Mouse (Mus musculus): ENCODE results near the gene Zfp719. TPM values are rescaled to one million over a fixed set of nuclear protein-coding genes. Genes with fewer than 3 reads are reported as not detected.

The Zfp719 gene
- 14.5 and 19.4 TPM in 2 replicates for polyA plus RNA-seq (2014; fragmentation: Nextera tagmentation; extraction: Ambion mirVana)

GRCm38 (mm10) chr7:43579440-43580171 lies at the start of gene Zfp719:
Gene Zfp719 (plus strand): TSS chr7:43579610.
- peak; percentile 97 for DNase-seq
- no peaks in the 10 kb centered on the region for H3K27me3 ChIP-seq (ENCODE audit: control insufficient read depth, insufficient read depth, low read length)
- no peaks in the 10 kb centered on the region for H3K9me3 ChIP-seq (ENCODE audit: control insufficient read depth, low read length)
- peak within 1 kb of the TSS; percentile 88 for H3K27ac ChIP-seq (replicated peaks; ENCODE audit: low read depth, low read length)
- H3K4me3 ChIP-seq (replicated peaks; ENCODE audit: low read depth, low read length), result peak within 1 kb of the TSS; percentile 55
- H3K4me2 ChIP-seq (ENCODE audit: low read length), result peak within 1 kb of the TSS; percentile 82
- peak; percentile 96 for ATAC-seq (ENCODE audit: low FRiP score, low TSS enrichment)
- WGBS, result under 1% methylated on average over 37 of the region's 37 CpGs
- H3K9ac ChIP-seq (replicated peaks; ENCODE audit: low read length), result peak within 1 kb of the TSS; percentile 80
- peaks cover 21% of the 10 kb centered on the region for H3K36me3 ChIP-seq (ENCODE audit: control insufficient read depth, insufficient read depth, low read length)
- peaks cover 21% of the 10 kb centered on the region for H3K4me1 ChIP-seq (ENCODE audit: control insufficient read depth, insufficient read depth, low read length)

- H3K27ac ChIP-seq (replicated peaks; ENCODE audit: low read depth, low read length), result no peak overlapping the region
- H3K4me2 ChIP-seq (ENCODE audit: low read length), result no peak overlapping the region
- H3K4me3 ChIP-seq (replicated peaks; ENCODE audit: low read depth, low read length), result no peak overlapping the region
- ATAC-seq (ENCODE audit: low FRiP score, low TSS enrichment) (no peak), DNase-seq (no peak)
- H3K27me3 ChIP-seq (ENCODE audit: control insufficient read depth, insufficient read depth, low read length), result no peaks in the 10 kb centered on the region
- no peak overlapping the region for H3K9ac ChIP-seq (replicated peaks; ENCODE audit: low read length)
- 81% methylated on average over 8 of the region's 8 CpGs for WGBS
- H3K4me1 ChIP-seq (ENCODE audit: control insufficient read depth, insufficient read depth, low read length), result no peaks in the 10 kb centered on the region
- no peaks in the 10 kb centered on the region for H3K36me3 ChIP-seq (ENCODE audit: control insufficient read depth, insufficient read depth, low read length)
- no peaks in the 10 kb centered on the region for H3K9me3 ChIP-seq (ENCODE audit: control insufficient read depth, low read length)
Observed at GRCm38 (mm10) chr7:43530216-43530785, 49.1 kb upstream of the Zfp719 start.

- Histone ChIP-seq H3K27ac (replicated peaks; ENCODE audit: low read depth, low read length) (no peak overlapping the region), H3K36me3 (ENCODE audit: control insufficient read depth, insufficient read depth, low read length) (no peaks in the 10 kb centered on the region), H3K9me3 (ENCODE audit: control insufficient read depth, low read length) (no peaks in the 10 kb centered on the region), H3K4me1 (ENCODE audit: control insufficient read depth, insufficient read depth, low read length) (no peaks in the 10 kb centered on the region), H3K27me3 (ENCODE audit: control insufficient read depth, insufficient read depth, low read length) (no peaks in the 10 kb centered on the region), H3K4me3 (replicated peaks; ENCODE audit: low read depth, low read length) (no peak overlapping the region), H3K9ac (replicated peaks; ENCODE audit: low read length) (no peak overlapping the region), H3K4me2 (ENCODE audit: low read length) (no peak overlapping the region)
- DNase-seq (no peak), ATAC-seq (ENCODE audit: low FRiP score, low TSS enrichment) (no peak)
- 90% methylated on average over 9 of the region's 9 CpGs for WGBS
Observed at GRCm38 (mm10) chr7:43532936-43533505, 46.4 kb upstream of the Zfp719 start.

GRCm38 (mm10) chr7:43538524-43538923 lies 40.9 kb upstream of the Zfp719 start:
- Histone ChIP-seq H3K4me1 (ENCODE audit: control insufficient read depth, insufficient read depth, low read length) (no peaks in the 10 kb centered on the region), H3K36me3 (ENCODE audit: control insufficient read depth, insufficient read depth, low read length) (no peaks in the 10 kb centered on the region), H3K9ac (replicated peaks; ENCODE audit: low read length) (no peak overlapping the region), H3K4me2 (ENCODE audit: low read length) (no peak overlapping the region), H3K9me3 (ENCODE audit: control insufficient read depth, low read length) (no peaks in the 10 kb centered on the region), H3K27ac (replicated peaks; ENCODE audit: low read depth, low read length) (no peak overlapping the region), H3K27me3 (ENCODE audit: control insufficient read depth, insufficient read depth, low read length) (no peaks in the 10 kb centered on the region), H3K4me3 (replicated peaks; ENCODE audit: low read depth, low read length) (no peak overlapping the region)
- DNase-seq, result no peak
- WGBS, result 71% methylated on average over 4 of the region's 4 CpGs
- no peak for ATAC-seq (ENCODE audit: low FRiP score, low TSS enrichment)

- H3K4me1 ChIP-seq (ENCODE audit: control insufficient read depth, insufficient read depth, low read length), result no peaks in the 10 kb centered on the region
- H3K4me2 ChIP-seq (ENCODE audit: low read length), result no peak within 1 kb of the TSS
- no peaks in the 10 kb centered on the region for H3K9me3 ChIP-seq (ENCODE audit: control insufficient read depth, low read length)
- no peak within 1 kb of the TSS for H3K27ac ChIP-seq (replicated peaks; ENCODE audit: low read depth, low read length)
- H3K36me3 ChIP-seq (ENCODE audit: control insufficient read depth, insufficient read depth, low read length), result no peaks in the 10 kb centered on the region
- DNase-seq (no peak), ATAC-seq (ENCODE audit: low FRiP score, low TSS enrichment) (no peak)
- WGBS, result 84% methylated on average over 7 of the region's 7 CpGs
- H3K27me3 ChIP-seq (ENCODE audit: control insufficient read depth, insufficient read depth, low read length), result no peaks in the 10 kb centered on the region
- H3K9ac ChIP-seq (replicated peaks; ENCODE audit: low read length), result no peak within 1 kb of the TSS
- no peak within 1 kb of the TSS for H3K4me3 ChIP-seq (replicated peaks; ENCODE audit: low read depth, low read length)
Observed at GRCm38 (mm10) chr7:43544225-43544977, 35.0 kb upstream of the Zfp719 start, which contains the start of gene Cd33. Gene Cd33 (minus strand): TSS chr7:43544428.

GRCm38 (mm10) chr7:43545656-43546545 lies 33.5 kb upstream of the Zfp719 start:
- H3K4me2 ChIP-seq (ENCODE audit: low read length), result no peak overlapping the region
- H3K4me1 ChIP-seq (ENCODE audit: control insufficient read depth, insufficient read depth, low read length), result no peaks in the 10 kb centered on the region
- ATAC-seq (ENCODE audit: low FRiP score, low TSS enrichment), result no peak

GRCm38 (mm10) chr7:43547666-43548065 lies 31.7 kb upstream of the Zfp719 start:
- H3K4me2 ChIP-seq (ENCODE audit: low read length), result no peak overlapping the region
- no peak overlapping the region for H3K4me3 ChIP-seq (replicated peaks; ENCODE audit: low read depth, low read length)
- no peak overlapping the region for H3K9ac ChIP-seq (replicated peaks; ENCODE audit: low read length)
- no peaks in the 10 kb centered on the region for H3K27me3 ChIP-seq (ENCODE audit: control insufficient read depth, insufficient read depth, low read length)
- H3K27ac ChIP-seq (replicated peaks; ENCODE audit: low read depth, low read length), result no peak overlapping the region
- WGBS, result 43% methylated on average over 5 of the region's 5 CpGs
- no peaks in the 10 kb centered on the region for H3K9me3 ChIP-seq (ENCODE audit: control insufficient read depth, low read length)
- no peaks in the 10 kb centered on the region for H3K36me3 ChIP-seq (ENCODE audit: control insufficient read depth, insufficient read depth, low read length)
- ATAC-seq (ENCODE audit: low FRiP score, low TSS enrichment) (no peak), DNase-seq (no peak)
- no peaks in the 10 kb centered on the region for H3K4me1 ChIP-seq (ENCODE audit: control insufficient read depth, insufficient read depth, low read length)

More at GRCm38 (mm10) chr7:43545656-43546545, 33.5 kb upstream of the Zfp719 start:
- no peak for DNase-seq
- 74% methylated on average over 7 of the region's 7 CpGs for WGBS
- no peaks in the 10 kb centered on the region for H3K27me3 ChIP-seq (ENCODE audit: control insufficient read depth, insufficient read depth, low read length)
- H3K4me3 ChIP-seq (replicated peaks; ENCODE audit: low read depth, low read length), result no peak overlapping the region
- no peaks in the 10 kb centered on the region for H3K36me3 ChIP-seq (ENCODE audit: control insufficient read depth, insufficient read depth, low read length)
- no peaks in the 10 kb centered on the region for H3K9me3 ChIP-seq (ENCODE audit: control insufficient read depth, low read length)
- no peak overlapping the region for H3K27ac ChIP-seq (replicated peaks; ENCODE audit: low read depth, low read length)
- H3K9ac ChIP-seq (replicated peaks; ENCODE audit: low read length), result no peak overlapping the region

- DNase-seq, result no peak
- 81% methylated on average over 4 of the region's 4 CpGs for WGBS
- no peaks in the 10 kb centered on the region for H3K27me3 ChIP-seq (ENCODE audit: control insufficient read depth, insufficient read depth, low read length)
- no peaks in the 10 kb centered on the region for H3K9me3 ChIP-seq (ENCODE audit: control insufficient read depth, low read length)
- H3K4me2 ChIP-seq (ENCODE audit: low read length), result no peak overlapping the region
- H3K4me1 ChIP-seq (ENCODE audit: control insufficient read depth, insufficient read depth, low read length), result no peaks in the 10 kb centered on the region
- H3K27ac ChIP-seq (replicated peaks; ENCODE audit: low read depth, low read length), result no peak overlapping the region
- no peak overlapping the region for H3K9ac ChIP-seq (replicated peaks; ENCODE audit: low read length)
- H3K4me3 ChIP-seq (replicated peaks; ENCODE audit: low read depth, low read length), result no peak overlapping the region
- no peaks in the 10 kb centered on the region for H3K36me3 ChIP-seq (ENCODE audit: control insufficient read depth, insufficient read depth, low read length)
- ATAC-seq (ENCODE audit: low FRiP score, low TSS enrichment), result no peak
Observed at GRCm38 (mm10) chr7:43548206-43548605, 31.2 kb upstream of the Zfp719 start.
